Mouse (Mus musculus) stomach, postnatal 0 days (tissue): Measurements from ENCODE around the gene Fhod1. TPM values are rescaled to one million over a fixed set of nuclear protein-coding genes. Genes with fewer than 3 reads are reported as not detected.

Experiments
- ATAC-seq: fragments of 200-750 bp; cut with Nextera tagmentation; 2 replicates; pipeline ENCODE4 v1.8.0; 2017; ENCODE audit not compliant: low FRiP score, low TSS enrichment
- DNase-seq: peaks from one replicate; pipeline ENCODE4 v3.0.0-alpha.2; 2016; ENCODE audit warnings: low spot score
- H3K27ac ChIP-seq: fragments of 300-500 bp; sonication (generic); replicated peaks from 2 replicates; pipeline ENCODE4 v1.5.1; 2014; ENCODE audit warnings: mild to moderate bottlenecking, control low read depth
- H3K27me3 ChIP-seq: fragments of 300-500 bp; sonication (generic); 2 replicates; pipeline ENCODE4 v1.6.1; 2014; ENCODE audit warnings: low read length; ENCODE audit not compliant: control insufficient read depth, insufficient read depth
- H3K36me3 ChIP-seq: fragments of 300-500 bp; sonication (generic); 2 replicates; pipeline ENCODE4 v1.6.1; 2014; ENCODE audit warnings: low read length, mixed read lengths; ENCODE audit not compliant: control insufficient read depth, insufficient read depth
- H3K4me1 ChIP-seq: fragments of 300-500 bp; sonication (generic); replicated peaks from 2 replicates; pipeline ENCODE4 v1.6.1; 2014; ENCODE audit warnings: antibody characterized with exemption; ENCODE audit not compliant: control insufficient read depth, insufficient read depth
- H3K4me2 ChIP-seq: fragments of 300-500 bp; sonication (generic); replicated peaks from 2 replicates; pipeline ENCODE4 v1.6.1; 2014; ENCODE audit warnings: low read depth, mild to moderate bottlenecking, control low read depth, moderate library complexity
- H3K4me3 ChIP-seq: fragments of 300-500 bp; sonication (generic); 2 replicates; pipeline ENCODE4 v1.5.1; 2014; ENCODE audit warnings: low read depth, low read length, control low read depth
- H3K9ac ChIP-seq: fragments of 300-500 bp; sonication (generic); 2 replicates; pipeline ENCODE4 v1.6.1; 2014; ENCODE audit warnings: mild to moderate bottlenecking, low read length, control low read depth, mixed read lengths
- H3K9me3 ChIP-seq: fragments of 300-500 bp; sonication (generic); 2 replicates; pipeline ENCODE4 v1.6.1; 2016; ENCODE audit warnings: low read length; ENCODE audit not compliant: control insufficient read depth
- CTCF ChIP-seq: IDR thresholded peaks from 2 replicates; pipeline ENCODE4 v1.5.1; 2016; ENCODE audit warnings: antibody characterized with exemption, low read depth, mild to moderate bottlenecking, moderate library complexity
- EP300 ChIP-seq: optimal IDR thresholded peaks from 2 replicates; pipeline ENCODE3; 2016; ENCODE audit warnings: antibody characterized with exemption
- WGBS: fragments of 180-500 bp; shearing (Covaris S2); extraction: QIAGEN DNeasy Blood & Tissue Kit; methylation state at CpG from one replicate; pipeline ENCODE4 v1.1.7; 2014; 5-methylcytosine and 5-hydroxymethylcytosine counted together
- microRNA counts: library from miRNA; unstranded; fragments of <30 nt; microRNA quantifications from one replicate; lab custom pipeline; 2015
- microRNA-seq: library from miRNA; unstranded; fragments of <30 nt; microRNA quantifications from one replicate; pipeline ENCODE4, GENCODE M21; 2016
- polyA plus RNA-seq: library from polyadenylated mRNA; unstranded; fragments of >200 nt; fragmentation: Nextera tagmentation; extraction: Ambion mirVana; gene quantifications from 2 replicates; pipeline ENCODE4 v1.2.1, GENCODE M21; 2015

The Fhod1 gene
- polyA plus RNA-seq, 1 experiment from 2014 or later, result 0.63 TPM

DNA sequence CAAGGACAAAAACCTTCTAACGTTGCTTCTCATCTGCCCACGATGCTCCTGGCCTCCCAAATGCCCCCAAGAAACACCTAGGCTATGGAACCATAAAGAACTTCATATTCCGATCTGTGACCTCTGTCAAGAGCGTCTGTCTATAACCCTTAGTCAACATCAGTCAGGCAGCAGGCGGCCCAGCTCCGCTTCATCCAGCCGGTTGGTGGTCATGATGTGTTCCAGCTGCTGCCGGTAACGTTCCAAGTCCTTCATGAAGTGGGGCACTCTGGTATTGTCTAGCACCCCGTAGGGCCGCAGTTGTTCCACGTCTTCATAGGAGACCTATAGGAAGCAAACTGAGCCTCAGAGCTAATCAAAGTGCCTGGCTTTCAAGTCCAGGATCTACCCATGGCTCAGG is 65.9 kb downstream of the Fhod1 start:
- Histone ChIP-seq H3K4me3 (no peak overlapping the region), H3K36me3 (no peaks in the 10 kb centered on the region), H3K27me3 (no peaks in the 10 kb centered on the region), H3K4me1 (no peaks in the 10 kb centered on the region), H3K4me2 (no peak overlapping the region), H3K27ac (no peak overlapping the region), H3K9me3 (no peaks in the 10 kb centered on the region), H3K9ac (no peak overlapping the region)
- WGBS, result 82% methylated on average over 12 of the region's 12 CpGs
- DNase-seq, result no peak
- TF ChIP-seq EP300, result no peak
- TF ChIP-seq CTCF, result no peak
- no peak for ATAC-seq

DNA sequence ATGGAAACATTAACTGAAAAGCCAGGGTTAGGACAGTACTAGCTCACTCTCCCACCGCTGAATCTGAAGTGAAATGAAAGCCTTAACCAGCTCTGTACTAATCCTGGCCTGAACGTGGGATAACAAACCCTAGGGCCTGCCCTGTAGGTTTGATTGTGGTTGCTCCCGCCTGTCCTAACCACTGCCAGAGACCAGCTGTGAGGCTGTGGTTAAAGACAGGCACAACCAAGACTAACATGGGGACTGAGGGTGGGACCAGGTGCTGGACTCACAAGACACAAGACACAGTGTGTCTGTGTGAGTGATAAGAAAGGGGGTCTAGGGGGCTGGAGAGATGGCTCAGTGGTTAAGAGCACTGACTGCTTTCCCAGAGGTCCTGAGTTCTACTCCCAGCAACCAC is 67.2 kb downstream of the Fhod1 start:
- TF ChIP-seq EP300 (no peak), CTCF (no peak)
- H3K27ac ChIP-seq, result no peak overlapping the region
- WGBS, result 68% methylated on average over 3 of the region's 3 CpGs
- no peaks in the 10 kb centered on the region for H3K27me3 ChIP-seq
- H3K4me2 ChIP-seq, result no peak overlapping the region
- H3K9me3 ChIP-seq, result no peaks in the 10 kb centered on the region
- H3K4me3 ChIP-seq, result no peak overlapping the region
- ATAC-seq, result no peak
- H3K36me3 ChIP-seq, result no peaks in the 10 kb centered on the region
- H3K9ac ChIP-seq, result no peak overlapping the region
- DNase-seq, result no peak
- H3K4me1 ChIP-seq, result no peaks in the 10 kb centered on the region; the same call in 1 of the 2 replicates

MicroRNAs within 50 kb of the gene (microRNA counts, 519-probe panel; counts per million panel counts)
- 1,498 counts per million, percentile 1 among the panel's probes with 10 or more counts for microRNA mmu-miR-328 (lab: Ali Mortazavi, UCI)

Small RNA genes lying within 50 kb of the gene (microRNA-seq; reads per million reads assigned to microRNA genes)
- not detected for gene Gm27320
- gene Mir328, result 232 reads per million, percentile 56 among the genes with 10 or more reads in this experiment

Other genes starting within 250 kb of the Fhod1 start
- gene Ces4a, start 216.2 kb downstream of the Fhod1 start, polyA plus RNA-seq, result not detected in 2 replicates
- 31.4 and 33.5 TPM in 2 replicates for gene Cbfb, start 177.3 kb downstream of the Fhod1 start, polyA plus RNA-seq
- gene D230025D16Rik, start 122.8 kb downstream of the Fhod1 start, polyA plus RNA-seq, result 19.1 and 21.5 TPM in 2 replicates
- 14.7 and 15.4 TPM in 2 replicates for gene B3gnt9, start 92.8 kb downstream of the Fhod1 start, polyA plus RNA-seq
- gene Tradd, start 83.3 kb downstream of the Fhod1 start, polyA plus RNA-seq, result 28.6 and 30.5 TPM in 2 replicates
- 3.5 and 3.7 TPM in 2 replicates for gene Fbxl8, start 83.3 kb downstream of the Fhod1 start, polyA plus RNA-seq
- gene Hsf4, start 78.2 kb downstream of the Fhod1 start, polyA plus RNA-seq, result 0.23 and 0.34 TPM in 2 replicates
- 1.2 and 1.4 TPM in 2 replicates for gene Nol3, start 71.8 kb downstream of the Fhod1 start, polyA plus RNA-seq
- 1.9 and 3.0 TPM in 2 replicates for gene 4931428F04Rik, start 58.1 kb downstream of the Fhod1 start, polyA plus RNA-seq
- gene Exoc3l, start 51.9 kb downstream of the Fhod1 start, polyA plus RNA-seq, result 3.4 and 3.7 TPM in 2 replicates
- gene E2f4, start 50.3 kb downstream of the Fhod1 start, polyA plus RNA-seq, result 31.0 and 38.5 TPM in 2 replicates
- gene Elmo3, start 42.4 kb downstream of the Fhod1 start, polyA plus RNA-seq, result 17.1 and 19.9 TPM in 2 replicates
- gene Lrrc29, start 21.7 kb downstream of the Fhod1 start, polyA plus RNA-seq, result 2.7 and 2.8 TPM in 2 replicates
- gene Tmem208, start 21.6 kb downstream of the Fhod1 start, polyA plus RNA-seq, result 105 and 111 TPM in 2 replicates
- gene Slc9a5, start 890 bp upstream of the Fhod1 start, polyA plus RNA-seq, result 0.29 and 0.40 TPM in 2 replicates
- 0.05 and 0.10 TPM in 2 replicates for gene Plekhg4, start 25.3 kb upstream of the Fhod1 start, polyA plus RNA-seq
- gene Kctd19, start 65.5 kb upstream of the Fhod1 start, polyA plus RNA-seq, result not detected in 2 replicates
- gene Lrrc36, start 65.6 kb upstream of the Fhod1 start, polyA plus RNA-seq, result 0.08 and 0.19 TPM in 2 replicates
- 89.9 and 99.8 TPM in 2 replicates for gene Tppp3, start 123.6 kb upstream of the Fhod1 start, polyA plus RNA-seq
- 15.6 and 17.2 TPM in 2 replicates for gene Zdhhc1, start 148.9 kb upstream of the Fhod1 start, polyA plus RNA-seq
- 2.5 and 2.8 TPM in 2 replicates for gene Hsd11b2, start 170.8 kb upstream of the Fhod1 start, polyA plus RNA-seq
- gene Atp6v0d1, start 218.1 kb upstream of the Fhod1 start, polyA plus RNA-seq, result 96.2 and 101 TPM in 2 replicates